Mouse (Mus musculus): ENCODE data around the gene Tmem186. TPM values are rescaled to one million over a fixed set of nuclear protein-coding genes. Genes with fewer than 3 reads are reported as not detected.

Tmem186 gene
- polyA plus RNA-seq, 1 experiment from 2014 or later: 23.1 TPM

- no peaks in the 10 kb centered on the region for H3K4me1 ChIP-seq (ENCODE audit: control insufficient read depth, insufficient read depth, low read depth, low read length)
- H3K9ac ChIP-seq (ENCODE audit: low read depth, low read length): no peak overlapping the region
- H3K9me3 ChIP-seq (ENCODE audit: control insufficient read depth, low read length): no peaks in the 10 kb centered on the region
- H3K4me2 ChIP-seq (ENCODE audit: low read length): no peak overlapping the region
- ATAC-seq: no peak
- H3K27me3 ChIP-seq (replicated peaks; ENCODE audit: control insufficient read depth, insufficient read depth, low read length): no peaks in the 10 kb centered on the region
- peaks cover 16% of the 10 kb centered on the region for H3K36me3 ChIP-seq (ENCODE audit: control insufficient read depth, insufficient read depth, low read length)
- 83% methylated on average over 4 of the region's 4 CpGs for whole genome bisulfite sequencing
- no peak overlapping the region for H3K27ac ChIP-seq (ENCODE audit: low read depth, low read length)
- H3K4me3 ChIP-seq (ENCODE audit: low read length): no peak overlapping the region
These were observed 20.8 kb upstream of the Tmem186 start for GRCm38 (mm10) chr16:8658349-8658748.

GRCm38 (mm10) chr16:8656256-8656655 is 18.7 kb upstream of the Tmem186 start:
- WGBS: 81% methylated on average over 2 of the region's 2 CpGs
- no peaks in the 10 kb centered on the region for H3K9me3 ChIP-seq (ENCODE audit: control insufficient read depth, low read length)
- H3K36me3 ChIP-seq (ENCODE audit: control insufficient read depth, insufficient read depth, low read length): peaks cover 13% of the 10 kb centered on the region
- H3K4me3 ChIP-seq (ENCODE audit: low read length): no peak overlapping the region
- H3K9ac ChIP-seq (ENCODE audit: low read depth, low read length): no peak overlapping the region
- no peak for ATAC-seq
- no peaks in the 10 kb centered on the region for H3K4me1 ChIP-seq (ENCODE audit: control insufficient read depth, insufficient read depth, low read depth, low read length)
- no peak overlapping the region for H3K4me2 ChIP-seq (ENCODE audit: low read length)
- H3K27ac ChIP-seq (ENCODE audit: low read depth, low read length): no peak overlapping the region
- H3K27me3 ChIP-seq (replicated peaks; ENCODE audit: control insufficient read depth, insufficient read depth, low read length): no peaks in the 10 kb centered on the region

- Histone ChIP-seq H3K27ac (ENCODE audit: low read depth, low read length) (no peak overlapping the region), H3K4me1 (ENCODE audit: control insufficient read depth, insufficient read depth, low read depth, low read length) (no peaks in the 10 kb centered on the region), H3K36me3 (ENCODE audit: control insufficient read depth, insufficient read depth, low read length) (peaks cover 19% of the 10 kb centered on the region), H3K4me2 (ENCODE audit: low read length) (no peak overlapping the region), H3K9ac (ENCODE audit: low read depth, low read length) (no peak overlapping the region), H3K27me3 (replicated peaks; ENCODE audit: control insufficient read depth, insufficient read depth, low read length) (no peaks in the 10 kb centered on the region), H3K4me3 (ENCODE audit: low read length) (no peak overlapping the region), H3K9me3 (ENCODE audit: control insufficient read depth, low read length) (no peaks in the 10 kb centered on the region)
- ATAC-seq: no peak
- WGBS: 90% methylated on average over 9 of the region's 9 CpGs
These were observed 18.1 kb upstream of the Tmem186 start for GRCm38 (mm10) chr16:8655599-8655998.

- H3K27me3 ChIP-seq (replicated peaks; ENCODE audit: control insufficient read depth, insufficient read depth, low read length): no peaks in the 10 kb centered on the region
- no peak overlapping the region for H3K27ac ChIP-seq (ENCODE audit: low read depth, low read length)
- H3K9ac ChIP-seq (ENCODE audit: low read depth, low read length): no peak overlapping the region
- H3K9me3 ChIP-seq (ENCODE audit: control insufficient read depth, low read length): no peaks in the 10 kb centered on the region
- no peak overlapping the region for H3K4me3 ChIP-seq (ENCODE audit: low read length)
- no peak for ATAC-seq
- H3K4me1 ChIP-seq (ENCODE audit: control insufficient read depth, insufficient read depth, low read depth, low read length): no peaks in the 10 kb centered on the region
- H3K36me3 ChIP-seq (ENCODE audit: control insufficient read depth, insufficient read depth, low read length): peaks cover 16% of the 10 kb centered on the region
- no peak overlapping the region for H3K4me2 ChIP-seq (ENCODE audit: low read length)
- 82% methylated on average over 6 of the region's 6 CpGs for WGBS
These were observed 17.6 kb upstream of the Tmem186 start for GRCm38 (mm10) chr16:8655108-8655507.

- no peak overlapping the region for H3K27ac ChIP-seq (ENCODE audit: low read depth, low read length)
- H3K4me1 ChIP-seq (ENCODE audit: control insufficient read depth, insufficient read depth, low read depth, low read length): no peaks in the 10 kb centered on the region
- no peak for ATAC-seq
- H3K4me2 ChIP-seq (ENCODE audit: low read length): no peak overlapping the region
- no peak overlapping the region for H3K4me3 ChIP-seq (ENCODE audit: low read length)
- 95% methylated on average over 3 of the region's 3 CpGs for WGBS
- H3K36me3 ChIP-seq (ENCODE audit: control insufficient read depth, insufficient read depth, low read length): peaks cover 26% of the 10 kb centered on the region
- no peak overlapping the region for H3K9ac ChIP-seq (ENCODE audit: low read depth, low read length)
- no peaks in the 10 kb centered on the region for H3K9me3 ChIP-seq (ENCODE audit: control insufficient read depth, low read length)
- H3K27me3 ChIP-seq (replicated peaks; ENCODE audit: control insufficient read depth, insufficient read depth, low read length): no peaks in the 10 kb centered on the region
These were observed 12.5 kb upstream of the Tmem186 start for GRCm38 (mm10) chr16:8650007-8650406.

- H3K4me3 ChIP-seq (ENCODE audit: low read length): no peak overlapping the region
- H3K4me1 ChIP-seq (ENCODE audit: control insufficient read depth, insufficient read depth, low read depth, low read length): no peaks in the 10 kb centered on the region
- no peaks in the 10 kb centered on the region for H3K9me3 ChIP-seq (ENCODE audit: control insufficient read depth, low read length)
- 78% methylated on average over 6 of the region's 6 CpGs for WGBS
- no peak overlapping the region for H3K9ac ChIP-seq (ENCODE audit: low read depth, low read length)
- no peak overlapping the region for H3K4me2 ChIP-seq (ENCODE audit: low read length)
- peaks cover 22% of the 10 kb centered on the region for H3K36me3 ChIP-seq (ENCODE audit: control insufficient read depth, insufficient read depth, low read length)
- H3K27me3 ChIP-seq (replicated peaks; ENCODE audit: control insufficient read depth, insufficient read depth, low read length): no peaks in the 10 kb centered on the region
- no peak for ATAC-seq
- H3K27ac ChIP-seq (ENCODE audit: low read depth, low read length): no peak overlapping the region
These were observed 8.0 kb upstream of the Tmem186 start for GRCm38 (mm10) chr16:8645546-8645945.

GRCm38 (mm10) chr16:8643855-8644254 is 6.3 kb upstream of the Tmem186 start:
- H3K36me3 ChIP-seq (ENCODE audit: control insufficient read depth, insufficient read depth, low read length): peaks cover 18% of the 10 kb centered on the region
- 74% methylated on average over 2 of the region's 2 CpGs for WGBS

GRCm38 (mm10) chr16:8639466-8640191 is 2.1 kb upstream of the Tmem186 start:
- H3K4me1 ChIP-seq (ENCODE audit: control insufficient read depth, insufficient read depth, low read depth, low read length): peaks cover 17% of the 10 kb centered on the region
- H3K27me3 ChIP-seq (replicated peaks; ENCODE audit: control insufficient read depth, insufficient read depth, low read length): no peaks in the 10 kb centered on the region
- WGBS: 92% methylated on average over 11 of the region's 11 CpGs
- H3K27ac ChIP-seq (ENCODE audit: low read depth, low read length): no peak overlapping the region
- no peak overlapping the region for H3K4me3 ChIP-seq (ENCODE audit: low read length)
- no peak overlapping the region for H3K4me2 ChIP-seq (ENCODE audit: low read length)
- no peaks in the 10 kb centered on the region for H3K9me3 ChIP-seq (ENCODE audit: control insufficient read depth, low read length)
- peaks cover 12% of the 10 kb centered on the region; the same call in 1 of the 2 replicates for H3K36me3 ChIP-seq (ENCODE audit: control insufficient read depth, insufficient read depth, low read length)
- ATAC-seq: no peak
- no peak overlapping the region for H3K9ac ChIP-seq (ENCODE audit: low read depth, low read length)

More at GRCm38 (mm10) chr16:8643855-8644254, 6.3 kb upstream of the Tmem186 start:
- no peak overlapping the region for H3K27ac ChIP-seq (ENCODE audit: low read depth, low read length)
- no peaks in the 10 kb centered on the region for H3K27me3 ChIP-seq (replicated peaks; ENCODE audit: control insufficient read depth, insufficient read depth, low read length)
- no peak overlapping the region for H3K4me2 ChIP-seq (ENCODE audit: low read length)
- peaks cover under 1% of the 10 kb centered on the region; the same call in 1 of the 2 replicates for H3K4me1 ChIP-seq (ENCODE audit: control insufficient read depth, insufficient read depth, low read depth, low read length)
- H3K4me3 ChIP-seq (ENCODE audit: low read length): no peak overlapping the region
- no peak overlapping the region for H3K9ac ChIP-seq (ENCODE audit: low read depth, low read length)
- H3K9me3 ChIP-seq (ENCODE audit: control insufficient read depth, low read length): no peaks in the 10 kb centered on the region
- no peak for ATAC-seq

- Histone ChIP-seq H3K36me3 (ENCODE audit: control insufficient read depth, insufficient read depth, low read length) (peaks cover 10% of the 10 kb centered on the region; the same call in 1 of the 2 replicates), H3K9me3 (ENCODE audit: control insufficient read depth, low read length) (no peaks in the 10 kb centered on the region), H3K4me3 (ENCODE audit: low read length) (peak overlapping the region; percentile 67), H3K9ac (ENCODE audit: low read depth, low read length) (peak overlapping the region; percentile 75), H3K27ac (ENCODE audit: low read depth, low read length) (peak overlapping the region; percentile 78; the same call in 1 of the 2 replicates), H3K27me3 (replicated peaks; ENCODE audit: control insufficient read depth, insufficient read depth, low read length) (no peaks in the 10 kb centered on the region), H3K4me2 (ENCODE audit: low read length) (peak overlapping the region; percentile 74), H3K4me1 (ENCODE audit: control insufficient read depth, insufficient read depth, low read depth, low read length) (peaks cover 17% of the 10 kb centered on the region)
- 49% methylated on average over 7 of the region's 7 CpGs for WGBS
- ATAC-seq: no peak
These were observed 619 bp upstream of the Tmem186 start for GRCm38 (mm10) chr16:8638131-8638530.
